Mouse (Mus musculus): ENCODE data around the gene 3110040N11Rik.

Gene 3110040N11Rik

GRCm38 (mm10) chr7:81738720-81739385 lies 50.4 kb downstream of the 3110040N11Rik start:
- DNase-seq: no peak

- no peak for DNase-seq
Measured at GRCm38 (mm10) chr7:81735300-81736048, 53.8 kb downstream of the 3110040N11Rik start.

- no peak for DNase-seq
Measured at GRCm38 (mm10) chr7:81732183-81733089, 56.8 kb downstream of the 3110040N11Rik start.
